Mouse (Mus musculus) neutrophil, adult 5-6 weeks (primary cell): ENCODE measurements around the gene Cpped1. TPM values are rescaled to one million over a fixed set of nuclear protein-coding genes. Genes with fewer than 3 reads are reported as not detected.

Experiments
- ATAC-seq: fragments of 151-379, 151-347 bp; 2 replicates; pipeline ENCODE4 v1.8.0; 2017; ENCODE audit warnings: mild to moderate bottlenecking, moderate TSS enrichment; ENCODE audit not compliant: insufficient number of reproducible peaks, poor library complexity, low FRiP score, severe bottlenecking; ENCODE audit errors: extremely low read depth
- total RNA-seq: library from RNA; stranded (forward); fragments of 200-1000 nt; gene quantifications from 2 replicates; pipeline ENCODE4 v1.2.3, GENCODE M21; 2017

Gene Cpped1
- total RNA-seq, 1 experiment from 2014 or later: 3.6 TPM

- no peak for ATAC-seq
Observed at GRCm38 (mm10) chr16:11852716-11853605, 56.3 kb downstream of the Cpped1 start.

GRCm38 (mm10) chr16:11848990-11849658 lies 60.1 kb downstream of the Cpped1 start:
- ATAC-seq: no peak

GRCm38 (mm10) chr16:11845309-11845708 lies 63.9 kb downstream of the Cpped1 start:
- ATAC-seq: no peak

- no peak for ATAC-seq
Observed at GRCm38 (mm10) chr16:11843441-11843840, 65.8 kb downstream of the Cpped1 start.

GRCm38 (mm10) chr16:11833474-11833873 lies 75.8 kb downstream of the Cpped1 start:
- no peak for ATAC-seq

- no peak for ATAC-seq
Observed at GRCm38 (mm10) chr16:11828816-11829215, 80.4 kb downstream of the Cpped1 start.

GRCm38 (mm10) chr16:11824833-11825232 lies 84.4 kb downstream of the Cpped1 start:
- ATAC-seq: no peak

GRCm38 (mm10) chr16:11824385-11824784 lies 84.9 kb downstream of the Cpped1 start:
- no peak for ATAC-seq

GRCm38 (mm10) chr16:11820791-11821190 lies 88.5 kb downstream of the Cpped1 start:
- no peak for ATAC-seq

- ATAC-seq: no peak
Observed at GRCm38 (mm10) chr16:11814935-11815650, 94.2 kb downstream of the Cpped1 start.

GRCm38 (mm10) chr16:11812119-11812518 lies 97.1 kb downstream of the Cpped1 start:
- no peak for ATAC-seq

- no peak for ATAC-seq
Observed at GRCm38 (mm10) chr16:11809615-11810014, 99.6 kb downstream of the Cpped1 start.

- ATAC-seq: no peak
Observed at GRCm38 (mm10) chr16:11801960-11802539, 107.2 kb downstream of the Cpped1 start.

- ATAC-seq: no peak
Observed at GRCm38 (mm10) chr16:11795758-11796460, 113.3 kb downstream of the Cpped1 start.

GRCm38 (mm10) chr16:11794628-11795027 lies 114.6 kb downstream of the Cpped1 start:
- no peak for ATAC-seq

GRCm38 (mm10) chr16:11793391-11793790 lies 115.9 kb downstream of the Cpped1 start:
- ATAC-seq: no peak

- no peak for ATAC-seq
Observed at GRCm38 (mm10) chr16:11790476-11790875, 118.8 kb downstream of the Cpped1 start.

- ATAC-seq: no peak
Observed at GRCm38 (mm10) chr16:11785806-11786205, 123.4 kb downstream of the Cpped1 start.

GRCm38 (mm10) chr16:11784354-11784753 lies 124.9 kb downstream of the Cpped1 start:
- no peak for ATAC-seq
